Mouse (Mus musculus) ES-Bruce4 (cell line): ENCODE data around the gene Pde11a. TPM values are rescaled to one million over a fixed set of nuclear protein-coding genes. Genes with fewer than 3 reads are reported as not detected.

Experiments used
- H3K27ac ChIP-seq: 2 replicates; pipeline ENCODE4 v1.5.1; 2012; ENCODE audit warnings: low read length, inconsistent platforms; ENCODE audit not compliant: insufficient read depth
- H3K27me3 ChIP-seq: 2 replicates; pipeline ENCODE4 v1.6.1; 2012; ENCODE audit warnings: mild to moderate bottlenecking, low read length, inconsistent platforms; ENCODE audit not compliant: control insufficient read depth, poor library complexity, insufficient read depth, severe bottlenecking
- H3K36me3 ChIP-seq: 2 replicates; pipeline ENCODE4 v1.6.1; 2012; ENCODE audit warnings: inconsistent platforms, mild to moderate bottlenecking, low read length, moderate library complexity; ENCODE audit not compliant: control insufficient read depth, poor library complexity, insufficient read depth, severe bottlenecking
- H3K4me1 ChIP-seq: one replicate; pipeline ENCODE4 v1.8.1; 2011; ENCODE audit warnings: low read length; ENCODE audit not compliant: control insufficient read depth, insufficient read depth
- H3K4me3 ChIP-seq: 2 replicates; pipeline ENCODE4 v1.5.1; 2011; ENCODE audit warnings: low read depth, mild to moderate bottlenecking, low read length
- H3K9ac ChIP-seq: 2 replicates; pipeline ENCODE4 v1.6.1; 2012; ENCODE audit warnings: low read depth, mild to moderate bottlenecking, inconsistent platforms; ENCODE audit not compliant: poor library complexity, severe bottlenecking
- H3K9me3 ChIP-seq: replicated peaks from 2 replicates; pipeline ENCODE4 v1.6.1; 2012; ENCODE audit warnings: mild to moderate bottlenecking, low read length, inconsistent platforms; ENCODE audit not compliant: control insufficient read depth, poor library complexity, insufficient read depth, severe bottlenecking
- CTCF ChIP-seq: IDR thresholded peaks from one replicate; pipeline ENCODE4 v1.8.1; 2011; ENCODE audit warnings: low read depth, low read length
- EP300 ChIP-seq: IDR thresholded peaks from 2 replicates; pipeline ENCODE4 v1.6.1; 2011; ENCODE audit warnings: low read depth, low read length; ENCODE audit not compliant: insufficient read depth
- POLR2A ChIP-seq: IDR thresholded peaks from one replicate; pipeline ENCODE4 v1.8.1; 2011; ENCODE audit warnings: low read length; ENCODE audit not compliant: insufficient read depth
- polyA plus RNA-seq: library from polyadenylated mRNA; stranded (reverse); fragments of >200 nt; gene quantifications from 2 replicates; pipeline ENCODE4 v1.2.4, GENCODE M21; 2011; ENCODE audit warnings: low read depth; ENCODE audit not compliant: missing spikeins, insufficient read depth, insufficient read length

The Pde11a gene
- polyA plus RNA-seq, 1 experiment = 0.76 TPM

GRCm38 (mm10) chr2:76100597-76100996 lies 238.0 kb downstream of the Pde11a start:
- Histone ChIP-seq H3K4me3 (no peak overlapping the region), H3K27me3 (no peaks in the 10 kb centered on the region), H3K9me3 (no peaks in the 10 kb centered on the region), H3K4me1 (no peaks in the 10 kb centered on the region), H3K9ac (no peak overlapping the region), H3K36me3 (no peaks in the 10 kb centered on the region), H3K27ac (no peak overlapping the region)
- TF ChIP-seq CTCF = no peak
- no peak for TF ChIP-seq POLR2A
- no peak for TF ChIP-seq EP300

GRCm38 (mm10) chr2:76099726-76100347 lies 238.7 kb downstream of the Pde11a start:
- Histone ChIP-seq H3K4me1 (no peaks in the 10 kb centered on the region), H3K36me3 (no peaks in the 10 kb centered on the region), H3K27ac (no peak overlapping the region), H3K9me3 (no peaks in the 10 kb centered on the region), H3K4me3 (no peak overlapping the region), H3K27me3 (no peaks in the 10 kb centered on the region), H3K9ac (no peak overlapping the region)
- no peak for TF ChIP-seq POLR2A
- no peak for TF ChIP-seq CTCF
- no peak for TF ChIP-seq EP300

DNA sequence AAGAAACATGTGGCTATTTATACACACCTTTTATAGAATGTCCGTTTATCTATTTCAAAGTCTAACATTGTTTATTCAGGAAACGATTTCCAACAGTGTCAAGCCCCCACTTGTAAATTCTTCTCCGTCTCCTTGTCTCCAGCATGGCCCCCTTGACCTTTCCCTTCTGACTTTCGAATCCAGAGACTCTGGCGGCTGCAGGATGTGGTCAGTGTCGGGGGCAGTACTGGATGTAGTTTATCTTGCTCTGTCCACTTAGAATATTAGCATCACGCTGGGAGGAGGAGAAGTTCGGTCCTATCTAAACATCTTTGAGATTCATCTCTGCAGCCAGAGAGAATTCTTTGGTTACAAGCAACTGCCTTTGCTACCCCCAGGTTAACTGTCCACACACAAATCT lies 240.2 kb downstream of the Pde11a start:
- TF ChIP-seq POLR2A (no peak), CTCF (no peak), EP300 (no peak)
- Histone ChIP-seq H3K9ac (no peak overlapping the region), H3K9me3 (no peaks in the 10 kb centered on the region), H3K36me3 (no peaks in the 10 kb centered on the region), H3K27ac (no peak overlapping the region), H3K4me3 (no peak overlapping the region), H3K27me3 (no peaks in the 10 kb centered on the region), H3K4me1 (no peaks in the 10 kb centered on the region)

- no peak for TF ChIP-seq CTCF
- no peak for TF ChIP-seq POLR2A
- TF ChIP-seq EP300 = no peak
- no peak overlapping the region for H3K9ac ChIP-seq
- H3K36me3 ChIP-seq = no peaks in the 10 kb centered on the region
- H3K27ac ChIP-seq = no peak overlapping the region
- no peaks in the 10 kb centered on the region for H3K9me3 ChIP-seq
- H3K27me3 ChIP-seq = no peaks in the 10 kb centered on the region
- no peak overlapping the region for H3K4me3 ChIP-seq
- H3K4me1 ChIP-seq = no peaks in the 10 kb centered on the region
Observed at GRCm38 (mm10) chr2:76097847-76098246, 240.7 kb downstream of the Pde11a start.

DNA sequence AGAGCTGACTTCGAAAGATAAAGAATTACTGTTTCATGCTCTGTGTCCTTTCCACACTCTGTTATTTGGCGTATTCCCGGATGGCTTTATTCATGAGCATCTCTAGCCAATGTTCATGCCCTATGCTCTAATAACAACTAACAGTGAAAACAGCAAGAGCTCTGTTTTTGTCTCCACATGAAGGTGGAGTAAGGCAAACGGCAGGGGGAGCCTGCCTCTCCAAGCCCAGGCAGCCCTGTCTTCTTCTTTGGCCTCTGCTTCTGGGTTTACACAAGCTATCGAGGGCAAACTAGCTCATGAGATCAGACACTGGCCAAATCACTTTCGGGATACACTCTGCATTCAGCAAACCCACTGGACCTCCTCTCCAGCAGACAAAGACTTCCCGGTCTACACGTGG lies 241.3 kb downstream of the Pde11a start:
- no peak overlapping the region for H3K4me3 ChIP-seq
- H3K36me3 ChIP-seq = no peaks in the 10 kb centered on the region
- no peaks in the 10 kb centered on the region for H3K4me1 ChIP-seq
- H3K27me3 ChIP-seq = no peaks in the 10 kb centered on the region
- TF ChIP-seq POLR2A = no peak
- TF ChIP-seq EP300 = no peak
- no peak for TF ChIP-seq CTCF
- no peak overlapping the region for H3K9ac ChIP-seq
- H3K9me3 ChIP-seq = no peaks in the 10 kb centered on the region
- H3K27ac ChIP-seq = no peak overlapping the region

DNA sequence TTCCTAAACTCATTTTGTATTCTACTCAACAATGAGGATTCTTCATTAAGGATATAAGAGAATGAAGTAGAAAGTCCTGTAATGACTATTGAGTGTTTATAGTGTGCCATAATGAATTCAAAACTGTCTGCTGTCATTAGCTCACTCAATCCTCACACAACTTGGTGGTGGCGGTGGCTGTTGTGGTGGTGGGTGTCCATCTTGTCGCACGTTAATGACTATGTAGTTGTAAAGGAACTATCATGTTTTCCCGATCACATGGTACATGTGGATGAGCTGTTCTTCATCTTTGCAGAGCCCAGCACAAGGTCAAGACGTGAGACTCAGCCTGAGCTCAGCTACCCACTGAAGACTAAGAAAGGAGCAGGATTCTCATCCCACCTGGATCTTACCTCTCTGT lies 242.7 kb downstream of the Pde11a start:
- H3K9ac ChIP-seq = no peak overlapping the region
- no peak overlapping the region for H3K27ac ChIP-seq
- no peaks in the 10 kb centered on the region for H3K36me3 ChIP-seq
- no peaks in the 10 kb centered on the region for H3K4me1 ChIP-seq
- no peaks in the 10 kb centered on the region for H3K9me3 ChIP-seq
- H3K27me3 ChIP-seq = no peaks in the 10 kb centered on the region
- H3K4me3 ChIP-seq = no peak overlapping the region
- no peak for TF ChIP-seq POLR2A
- no peak for TF ChIP-seq CTCF
- TF ChIP-seq EP300 = no peak
